17 mouse cellular contexts compared by ENCODE assay signal in the genomic region with DNA sequence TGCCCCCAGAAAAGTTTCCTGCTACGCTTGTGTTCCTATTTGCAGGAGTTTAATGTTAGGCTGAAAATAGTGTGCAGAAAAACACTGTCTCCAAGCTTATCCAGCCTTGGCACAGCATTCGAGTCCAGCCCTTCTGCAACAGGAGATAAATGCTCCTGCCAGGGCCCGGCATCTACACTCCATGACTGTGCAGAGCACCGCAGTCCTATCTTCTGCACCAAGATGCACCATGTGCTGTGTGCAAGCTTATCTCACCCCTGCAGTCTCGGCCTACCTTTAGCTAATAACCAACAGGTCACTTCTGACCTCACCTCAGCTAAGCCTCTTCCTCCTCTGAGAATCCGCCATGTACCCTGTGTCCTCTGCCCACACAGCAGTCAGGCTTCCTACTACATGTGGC. TPM values are rescaled to one million over a fixed set of nuclear protein-coding genes. Genes with fewer than 3 reads are reported as not detected.
DNase-seq lines count a peak whose midpoint lies in the region; ATAC-seq lines count a peak whose summit lies in the region.
"Had no signal": no experiment of that assay in that cellular context is flagged by ENCODE, and none has a peak within 500 bp of the region (broad histone marks: within the 10 kb centered on the region; RNA-seq: fewer than 3 reads in every experiment).

No protein-coding gene starts in this region.

- H3K9me3 ChIP-seq in embryonic facial prominence, embryonic 12.5 days: no peaks in the 10 kb centered on the region
- no peaks in the 10 kb centered on the region for H3K9me3 ChIP-seq in embryonic facial prominence, embryonic 10.5 days
- no peaks in the 10 kb centered on the region for H3K9me3 ChIP-seq in hindbrain, embryonic 13.5 days
- H3K9me3 ChIP-seq: embryonic facial prominence, embryonic 13.5 days had no signal

- H3K27ac ChIP-seq in embryonic facial prominence, embryonic 12.5 days: no peak overlapping the region
- no peak overlapping the region for H3K27ac ChIP-seq in embryonic facial prominence, embryonic 10.5 days (replicated peaks)
- H3K27ac ChIP-seq in hindbrain, embryonic 13.5 days: no peak overlapping the region
- H3K27ac ChIP-seq: hindbrain, postnatal 0 days had no signal

- peaks cover 60% of the 10 kb centered on the region for H3K36me3 ChIP-seq in embryonic facial prominence, embryonic 12.5 days
- peaks cover 95% of the 10 kb centered on the region for H3K36me3 ChIP-seq in embryonic facial prominence, embryonic 10.5 days (replicated peaks)
- H3K36me3 ChIP-seq in hindbrain, embryonic 13.5 days: peaks cover 76% of the 10 kb centered on the region

- H3K9ac ChIP-seq in embryonic facial prominence, embryonic 12.5 days: no peak overlapping the region
- H3K9ac ChIP-seq in hindbrain, embryonic 13.5 days: no peak overlapping the region
- H3K9ac ChIP-seq: embryonic facial prominence, embryonic 13.5 days had no signal

- H3K4me1 ChIP-seq in embryonic facial prominence, embryonic 12.5 days: 0 out of 2 replicates have a peak, but pooled peaks cover 5% of the 10 kb centered on the region
- peaks cover 14% of the 10 kb centered on the region for H3K4me1 ChIP-seq in embryonic facial prominence, embryonic 10.5 days
- no peaks in the 10 kb centered on the region for H3K4me1 ChIP-seq in hindbrain, embryonic 13.5 days (replicated peaks)

- 92% methylated on average over 6 of the region's 6 CpGs for WGBS in embryonic facial prominence, embryonic 12.5 days
- WGBS in embryonic facial prominence, embryonic 10.5 days: 91% methylated on average over 6 of the region's 6 CpGs
- 95% methylated on average over 6 of the region's 6 CpGs for WGBS in hindbrain, embryonic 13.5 days

- DNase-seq in embryonic facial prominence, embryonic 10.5 days (ENCODE audit: low spot score): no peak
- DNase-seq in testis, postnatal 10 days (ENCODE audit: low spot score): peak; percentile 32
- no peak for DNase-seq in testis, postnatal 14 days (ENCODE audit: low spot score)
- DNase-seq in urinary bladder, adult 18-20 months (ENCODE audit: low spot score in 2 of 2): no peak
- DNase-seq: cerebellum, adult 2 months; heart, adult 11 months; kidney, postnatal 36 days; right cerebral cortex, postnatal 4 days had no signal

- no peak overlapping the region for H3K4me2 ChIP-seq in embryonic facial prominence, embryonic 12.5 days (replicated peaks)
- no peak overlapping the region for H3K4me2 ChIP-seq in hindbrain, embryonic 13.5 days
- H3K4me2 ChIP-seq: embryonic facial prominence, embryonic 13.5 days had no signal

- ATAC-seq in embryonic facial prominence, embryonic 12.5 days (ENCODE audit: insufficient number of reproducible peaks, insufficient read depth, low FRiP score, low TSS enrichment): peak; percentile 53; the same call in 1 of the 2 replicates
- peak; percentile 45 for ATAC-seq in megakaryocyte, adult 5-6 weeks (ENCODE audit: poor library complexity, severe bottlenecking)
- ATAC-seq in cerebellum, adult (ENCODE audit: insufficient number of reproducible peaks, low FRiP score, low TSS enrichment): no peak
- no peak for ATAC-seq in hindbrain, embryonic 13.5 days (ENCODE audit: low FRiP score)
- ATAC-seq: hindbrain, postnatal 0 days had no signal

- H3K27me3 ChIP-seq in embryonic facial prominence, embryonic 12.5 days: no peaks in the 10 kb centered on the region
- H3K27me3 ChIP-seq in embryonic facial prominence, embryonic 10.5 days (replicated peaks; ENCODE audit: low read depth, poor library complexity, severe bottlenecking): no peaks in the 10 kb centered on the region
- H3K27me3 ChIP-seq in hindbrain, embryonic 13.5 days: no peaks in the 10 kb centered on the region
- H3K27me3 ChIP-seq: embryonic facial prominence, embryonic 13.5 days had no signal

- H3K4me3 ChIP-seq in embryonic facial prominence, embryonic 12.5 days: no peak overlapping the region
- no peak overlapping the region for H3K4me3 ChIP-seq in embryonic facial prominence, embryonic 10.5 days
- no peak overlapping the region for H3K4me3 ChIP-seq in hindbrain, embryonic 13.5 days
- H3K4me3 ChIP-seq: embryonic facial prominence, embryonic 13.5 days had no signal

RNA-seq across cellular contexts. Expression of a gene that starts 19.3 kb away (rescaled TPM):
- polyA plus RNA-seq in embryonic facial prominence, embryonic 12.5 days (2016; fragmentation: Nextera tagmentation; extraction: Ambion mirVana): 36.0 and 36.5 TPM in 2 replicates
- 31.3 and 33.2 TPM in 2 replicates for polyA plus RNA-seq in embryonic facial prominence, embryonic 10.5 days (2016; fragmentation: Nextera tagmentation; extraction: Ambion mirVana)
- total RNA-seq in megakaryocyte, adult 5-6 weeks (2015): 9.8 and 12.1 TPM in 2 replicates
- total RNA-seq in megakaryocyte, adult 5-6 weeks (2017): 6.8 and 9.9 TPM in 2 replicates
- polyA plus RNA-seq in hindbrain, embryonic 13.5 days (2015; fragmentation: Nextera tagmentation; extraction: Ambion mirVana): 35.6 and 38.7 TPM in 2 replicates

RNA-seq across cellular contexts. Expression of a gene that starts 21.9 kb away (rescaled TPM):
- 47.9 and 48.2 TPM in 2 replicates for polyA plus RNA-seq in embryonic facial prominence, embryonic 12.5 days (2016; fragmentation: Nextera tagmentation; extraction: Ambion mirVana)
- 45.9 and 47.8 TPM in 2 replicates for polyA plus RNA-seq in embryonic facial prominence, embryonic 10.5 days (2016; fragmentation: Nextera tagmentation; extraction: Ambion mirVana)
- 6.6 and 10.7 TPM in 2 replicates for total RNA-seq in megakaryocyte, adult 5-6 weeks (2015)
- 9.5 and 11.9 TPM in 2 replicates for total RNA-seq in megakaryocyte, adult 5-6 weeks (2017)
- polyA plus RNA-seq in hindbrain, embryonic 13.5 days (2015; fragmentation: Nextera tagmentation; extraction: Ambion mirVana): 43.5 and 51.8 TPM in 2 replicates

RNA-seq across cellular contexts. Expression of a gene that starts 23.5 kb away (rescaled TPM):
- 46.5 and 49.8 TPM in 2 replicates for polyA plus RNA-seq in embryonic facial prominence, embryonic 12.5 days (2016; fragmentation: Nextera tagmentation; extraction: Ambion mirVana)
- 32.2 and 33.1 TPM in 2 replicates for polyA plus RNA-seq in embryonic facial prominence, embryonic 10.5 days (2016; fragmentation: Nextera tagmentation; extraction: Ambion mirVana)
- not detected in 2 replicates for total RNA-seq in megakaryocyte, adult 5-6 weeks (2015)
- total RNA-seq in megakaryocyte, adult 5-6 weeks (2017): not detected in 2 replicates
- 21.0 and 24.1 TPM in 2 replicates for polyA plus RNA-seq in hindbrain, embryonic 13.5 days (2015; fragmentation: Nextera tagmentation; extraction: Ambion mirVana)

RNA-seq across cellular contexts. Expression of a gene that starts 30.6 kb away (rescaled TPM):
- 1,599 and 1,804 TPM in 2 replicates for polyA plus RNA-seq in embryonic facial prominence, embryonic 12.5 days (2016; fragmentation: Nextera tagmentation; extraction: Ambion mirVana)
- 2,457 and 2,745 TPM in 2 replicates for polyA plus RNA-seq in embryonic facial prominence, embryonic 10.5 days (2016; fragmentation: Nextera tagmentation; extraction: Ambion mirVana)
- total RNA-seq in megakaryocyte, adult 5-6 weeks (2015): not detected in 2 replicates
- not detected in 2 replicates for total RNA-seq in megakaryocyte, adult 5-6 weeks (2017)
- polyA plus RNA-seq in hindbrain, embryonic 13.5 days (2015; fragmentation: Nextera tagmentation; extraction: Ambion mirVana): 392 and 434 TPM in 2 replicates
- total RNA-seq: ES-E14; hindbrain, postnatal 0 days; left cerebral cortex, postnatal 10 days; monocyte, adult 5-6 weeks had no signal
- polyA plus RNA-seq: hindbrain, postnatal 0 days had no signal

RNA-seq across cellular contexts. Expression of a gene that starts 37.7 kb away (rescaled TPM):
- polyA plus RNA-seq in embryonic facial prominence, embryonic 12.5 days (2016; fragmentation: Nextera tagmentation; extraction: Ambion mirVana): 3,181 and 3,391 TPM in 2 replicates
- 1,672 and 2,000 TPM in 2 replicates for polyA plus RNA-seq in embryonic facial prominence, embryonic 10.5 days (2016; fragmentation: Nextera tagmentation; extraction: Ambion mirVana)
- 53.9 and 134 TPM in 2 replicates for total RNA-seq in megakaryocyte, adult 5-6 weeks (2015)
- total RNA-seq in megakaryocyte, adult 5-6 weeks (2017): 18.7 and 44.2 TPM in 2 replicates
- 2,436 and 2,656 TPM in 2 replicates for polyA plus RNA-seq in hindbrain, embryonic 13.5 days (2015; fragmentation: Nextera tagmentation; extraction: Ambion mirVana)
- total RNA-seq: ES-E14 had no signal

Comparison
In these comparisons a context has a peak if more than half of its experiments do, and no peak if none do; other contexts are left out.
1. ATAC-seq: peak in embryonic facial prominence, embryonic 12.5 days (single experiment) and megakaryocyte, adult 5-6 weeks (single experiment); none in cerebellum, adult (single experiment) and hindbrain, embryonic 13.5 days (single experiment).